Mouse (Mus musculus): ENCODE data around the gene Pla2g1b.
"Not testable (repeated sequence)": the region's sequence is repeated elsewhere in the genome, so short reads cannot be mapped to it uniquely, and the experiment has no call there.

Gene Pla2g1b

DNA sequence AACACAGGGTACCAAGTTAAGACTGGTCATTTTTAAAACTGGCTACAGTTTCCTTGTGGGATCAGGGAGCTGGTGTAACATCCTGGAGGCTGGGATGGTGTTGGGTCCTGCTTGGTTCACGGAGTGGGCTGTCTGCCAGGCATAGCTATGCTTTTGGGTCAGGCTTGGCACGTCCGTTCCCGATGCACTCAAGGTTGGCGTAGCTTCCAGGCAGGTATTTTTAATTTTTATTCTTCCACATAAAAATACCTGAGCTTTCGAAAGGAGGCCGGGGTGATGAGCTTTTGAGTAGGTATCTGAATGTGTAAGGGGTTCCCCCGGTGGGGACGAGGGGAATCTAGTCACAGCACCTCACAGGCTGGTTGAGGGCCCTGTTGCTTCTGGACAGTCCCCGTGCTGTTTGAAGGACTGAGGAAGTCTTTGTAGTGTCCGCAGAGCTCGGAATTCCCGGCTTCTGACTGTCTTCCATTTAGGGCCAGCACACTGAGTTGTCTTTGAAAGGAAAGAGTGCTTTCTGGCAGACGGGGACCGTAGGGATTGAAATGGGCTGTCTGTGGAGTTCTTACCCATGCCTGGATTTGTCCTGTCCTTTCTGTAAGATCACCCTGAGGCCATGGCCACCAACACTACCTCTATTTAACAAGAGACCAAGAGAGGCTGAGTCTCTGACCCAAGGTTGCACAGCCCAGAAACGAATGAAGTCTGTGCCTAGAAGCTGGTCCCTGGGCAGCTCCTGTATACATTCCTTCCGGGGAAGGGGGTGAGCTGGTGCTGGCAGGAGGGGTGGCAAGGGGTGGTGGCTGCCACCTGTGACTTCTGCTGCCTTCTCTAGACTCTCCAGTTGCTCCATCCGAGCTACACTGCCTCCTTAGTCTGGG lies 42.2 kb downstream of the Pla2g1b start:
- no peak for DNase-seq

DNA sequence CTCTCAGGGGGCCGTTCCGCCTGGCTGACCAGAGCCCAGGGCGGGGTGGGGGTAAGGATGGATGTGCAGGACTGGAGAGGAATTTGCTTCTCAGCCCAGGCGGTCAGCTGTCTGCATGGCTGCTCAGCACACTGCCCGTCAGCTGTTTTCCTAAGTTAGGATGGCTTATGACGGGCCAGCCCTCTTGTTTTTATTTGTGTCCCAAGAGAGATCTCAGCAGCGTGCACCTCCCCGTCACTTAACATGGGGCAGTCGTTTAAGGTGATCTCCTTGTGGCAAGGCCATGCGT lies 42.7 kb downstream of the Pla2g1b start:
- no peak for DNase-seq

- DNase-seq = no peak
Observed at GRCm38 (mm10) chr5:115509321-115509761, 43.3 kb downstream of the Pla2g1b start.

GRCm38 (mm10) chr5:115509790-115510689 lies 44.0 kb downstream of the Pla2g1b start:
- no peak for DNase-seq

GRCm38 (mm10) chr5:115512375-115512774 lies 46.3 kb downstream of the Pla2g1b start:
- no peak for DNase-seq

DNA sequence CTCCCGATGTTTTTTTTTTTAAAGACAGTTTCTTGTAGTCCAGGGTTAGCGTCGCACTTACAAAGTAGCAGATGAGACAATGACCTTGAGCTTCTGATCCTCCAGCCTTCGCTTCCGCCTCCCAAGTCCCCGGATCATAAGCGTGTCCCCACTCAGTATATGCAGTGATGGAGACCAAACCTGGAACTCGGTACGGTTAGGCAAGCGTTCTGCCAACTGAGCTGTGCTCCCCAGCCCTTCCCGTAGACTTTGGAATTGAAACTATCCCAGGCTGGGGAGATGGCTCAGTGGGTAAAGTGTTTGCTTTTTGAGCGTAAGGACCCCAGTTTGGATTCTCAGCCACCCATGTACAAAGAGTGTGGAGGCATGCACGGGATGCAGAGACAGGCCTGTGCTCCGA lies 47.2 kb downstream of the Pla2g1b start:
- DNase-seq = no peak

- DNase-seq = no peak
Observed at GRCm38 (mm10) chr5:115513721-115514120, 47.7 kb downstream of the Pla2g1b start.

GRCm38 (mm10) chr5:115514346-115514745 lies 48.3 kb downstream of the Pla2g1b start:
- DNase-seq = no peak

DNA sequence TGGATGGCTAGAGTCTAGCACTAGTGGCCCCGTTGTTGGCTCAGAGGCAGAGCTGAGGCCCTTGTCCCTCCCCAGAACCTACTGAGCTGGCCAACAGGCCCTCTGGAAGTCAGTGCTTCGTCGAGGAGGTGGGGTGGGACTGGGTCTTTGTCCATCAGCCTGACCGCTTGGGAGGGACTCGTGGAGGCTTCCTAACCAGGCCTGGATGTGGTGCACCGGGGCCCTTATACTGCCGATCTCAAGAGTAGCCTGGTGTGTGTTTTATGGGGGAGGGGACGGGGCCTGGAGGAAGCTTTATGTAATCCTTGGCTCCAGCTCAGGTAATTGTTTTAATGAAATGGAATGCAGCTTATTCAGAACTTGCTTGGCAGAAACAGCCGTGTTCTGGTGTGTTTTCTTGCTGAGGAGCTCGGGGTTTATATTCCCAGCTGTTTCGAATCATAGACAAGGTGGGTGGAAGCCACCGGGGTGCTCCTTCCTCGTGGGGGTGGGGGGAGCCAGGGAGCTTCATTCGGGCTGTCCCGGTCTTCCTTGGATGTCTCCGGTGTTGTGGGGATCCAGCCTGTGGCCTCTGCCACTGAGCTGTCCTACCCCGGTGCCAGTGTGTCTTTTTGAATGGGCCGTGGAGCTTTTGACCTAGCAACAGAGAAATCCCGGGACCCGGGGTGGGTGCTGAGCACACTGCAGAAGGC lies 49.0 kb downstream of the Pla2g1b start:
- no peak for DNase-seq

GRCm38 (mm10) chr5:115516081-115516907 lies 50.2 kb downstream of the Pla2g1b start:
- no peak for DNase-seq

GRCm38 (mm10) chr5:115516908-115517307 lies 50.8 kb downstream of the Pla2g1b start:
- no peak for DNase-seq

GRCm38 (mm10) chr5:115517501-115517900 lies 51.4 kb downstream of the Pla2g1b start:
- no peak for DNase-seq

- DNase-seq = not testable (repeated sequence)
Observed at GRCm38 (mm10) chr5:115518214-115518613, 52.2 kb downstream of the Pla2g1b start.

DNA sequence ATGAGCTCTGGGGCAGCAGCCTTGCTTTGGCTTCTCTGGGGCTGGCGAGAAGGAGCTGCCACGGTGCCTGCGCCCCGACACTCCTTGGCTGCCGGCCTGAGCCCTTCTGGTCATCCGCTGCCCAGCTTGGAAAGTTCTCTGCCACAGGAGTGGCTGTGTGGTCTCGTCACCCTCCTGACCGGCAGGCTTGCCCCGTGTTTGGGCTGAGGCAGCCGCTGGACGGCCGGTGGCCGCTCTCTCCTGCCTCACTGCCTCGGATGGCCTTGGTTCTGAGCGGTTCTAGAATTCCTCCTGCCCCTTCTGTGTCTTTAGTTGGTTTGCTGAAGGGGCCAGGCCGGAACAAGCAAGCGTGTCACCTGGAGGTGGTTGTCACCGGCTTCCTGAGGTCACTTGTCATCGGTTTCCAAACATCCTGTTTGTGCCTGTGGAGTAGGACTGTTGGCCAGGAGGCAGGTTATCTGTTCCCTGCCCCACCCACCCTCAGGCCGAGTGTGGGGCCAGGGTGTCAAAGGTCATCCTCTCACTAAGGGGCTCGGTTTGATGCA lies 54.3 kb downstream of the Pla2g1b start:
- DNase-seq = no peak

GRCm38 (mm10) chr5:115521553-115522461 lies 55.7 kb downstream of the Pla2g1b start:
- no peak for DNase-seq

DNA sequence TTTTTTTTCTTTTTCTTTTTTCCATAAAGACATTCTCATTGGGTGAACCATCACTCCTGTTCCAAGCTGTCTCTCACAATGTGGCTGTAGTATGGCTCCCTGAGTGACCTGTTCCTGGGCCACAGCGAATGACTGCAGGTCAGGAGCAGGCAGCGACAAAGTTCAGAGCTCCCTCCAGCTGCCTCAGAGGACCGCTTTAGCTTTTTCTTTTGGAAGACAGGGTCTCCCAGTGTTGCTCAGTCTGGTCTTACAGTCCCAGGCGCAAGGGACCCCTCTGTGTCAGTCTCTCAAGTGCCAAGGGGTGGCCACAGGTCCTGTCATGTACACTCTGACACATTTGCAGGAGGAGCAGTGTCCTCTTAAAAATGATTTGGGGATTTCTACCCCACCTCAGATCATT lies 56.5 kb downstream of the Pla2g1b start:
- DNase-seq = no peak

GRCm38 (mm10) chr5:115522981-115523499 lies 57.0 kb downstream of the Pla2g1b start:
- no peak for DNase-seq

DNA sequence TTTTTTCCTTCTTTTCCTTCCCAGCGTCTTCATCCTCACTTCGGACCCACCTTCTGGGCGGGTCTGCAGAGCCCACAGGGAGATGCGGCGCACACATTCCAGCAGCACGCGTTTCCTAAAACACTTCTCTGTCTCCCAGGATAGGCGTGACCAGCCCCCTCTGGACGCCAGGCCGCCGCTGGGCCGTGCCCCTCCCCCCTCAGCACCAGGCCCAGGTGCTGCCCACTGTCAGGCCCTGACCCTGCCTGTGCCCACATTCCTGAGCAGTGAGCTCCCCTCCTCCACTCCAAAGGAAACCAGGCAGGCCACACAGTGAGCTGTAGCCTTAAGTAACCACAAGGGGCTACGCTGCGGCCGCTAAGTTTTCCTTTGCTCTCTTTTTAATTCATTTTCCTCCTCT lies 57.9 kb downstream of the Pla2g1b start:
- no peak for DNase-seq

All from right cerebral cortex, postnatal 4 days (tissue).